Mouse (Mus musculus): ENCODE measurements around the gene Cpd. TPM values are rescaled to one million over a fixed set of nuclear protein-coding genes. Genes with fewer than 3 reads are reported as not detected.

Cpd gene
- total RNA-seq (2014; rRNA removed) (17.0 and 22.6 TPM in 2 replicates), polyA plus RNA-seq (2012; rRNA removed) (4.8 and 5.0 TPM in 2 replicates)

- TF ChIP-seq CTCF (IDR thresholded peaks at IDR 0.05; ENCODE audit: low read depth, low read length) (no peak), POLR2A (IDR thresholded peaks at IDR 0.05; ENCODE audit: extremely low read depth, insufficient read depth, low read length) (peak; percentile 66)
- Histone ChIP-seq H3K4me1 (ENCODE audit: control insufficient read depth, insufficient read depth, low read length) (peaks cover 4% of the 10 kb centered on the region; the same call in 1 of the 2 replicates), H3K27ac (replicated peaks; ENCODE audit: insufficient read depth, low read depth, low read length) (peak within 1 kb of the TSS; percentile 67), H3K79me2 (ENCODE audit: control insufficient read depth, insufficient read depth, low read length) (peaks cover 3% of the 10 kb centered on the region; the same call in 1 of the 2 replicates), H3K4me3 (ENCODE audit: insufficient read depth, low read depth, low read length) (peak within 1 kb of the TSS; percentile 89), H3K9ac (ENCODE audit: low read depth, low read length) (peak within 1 kb of the TSS; percentile 93), H3K27me3 (ENCODE audit: control insufficient read depth, insufficient read depth, low read length) (no peaks in the 10 kb centered on the region), H3K36me3 (ENCODE audit: control insufficient read depth, insufficient read depth, low read length) (no peaks in the 10 kb centered on the region)
- peak; percentile 88 for DNase-seq (ENCODE audit: extremely low read depth, low read depth, low spot score)
- 1% methylated on average over 29 of the region's 29 CpGs for WGBS
Observed at GRCm38 (mm10) chr11:76846878-76847222, at the start of gene Cpd. TSS of gene Cpd (minus strand) at chr11:76847018.

- 55% methylated on average over 6 of the region's 6 CpGs for WGBS
- H3K27ac ChIP-seq (replicated peaks; ENCODE audit: insufficient read depth, low read depth, low read length) = no peak overlapping the region
Observed at GRCm38 (mm10) chr11:76896360-76896759, 49.5 kb upstream of the Cpd start.

GRCm38 (mm10) chr11:76894240-76894639 lies 47.4 kb upstream of the Cpd start:
- H3K79me2 ChIP-seq (ENCODE audit: control insufficient read depth, insufficient read depth, low read length) = no peaks in the 10 kb centered on the region
- peaks cover 7% of the 10 kb centered on the region for H3K4me1 ChIP-seq (ENCODE audit: control insufficient read depth, insufficient read depth, low read length)
- H3K27me3 ChIP-seq (ENCODE audit: control insufficient read depth, insufficient read depth, low read length) = no peaks in the 10 kb centered on the region
- H3K9ac ChIP-seq (ENCODE audit: low read depth, low read length) = no peak overlapping the region
- H3K27ac ChIP-seq (replicated peaks; ENCODE audit: insufficient read depth, low read depth, low read length) = peak overlapping the region; percentile 6
- TF ChIP-seq POLR2A (IDR thresholded peaks at IDR 0.05; ENCODE audit: extremely low read depth, insufficient read depth, low read length) (no peak), CTCF (IDR thresholded peaks at IDR 0.05; ENCODE audit: low read depth, low read length) (peak; percentile 63)
- H3K4me3 ChIP-seq (ENCODE audit: insufficient read depth, low read depth, low read length) = no peak overlapping the region
- 33% methylated on average over 5 of the region's 5 CpGs for WGBS
- peak; percentile 53 for DNase-seq (ENCODE audit: extremely low read depth, low read depth, low spot score)
- H3K36me3 ChIP-seq (ENCODE audit: control insufficient read depth, insufficient read depth, low read length) = no peaks in the 10 kb centered on the region

More at GRCm38 (mm10) chr11:76896360-76896759, 49.5 kb upstream of the Cpd start:
- Histone ChIP-seq H3K4me1 (ENCODE audit: control insufficient read depth, insufficient read depth, low read length) (peaks cover 10% of the 10 kb centered on the region), H3K27me3 (ENCODE audit: control insufficient read depth, insufficient read depth, low read length) (no peaks in the 10 kb centered on the region), H3K9ac (ENCODE audit: low read depth, low read length) (no peak overlapping the region), H3K36me3 (ENCODE audit: control insufficient read depth, insufficient read depth, low read length) (no peaks in the 10 kb centered on the region), H3K79me2 (ENCODE audit: control insufficient read depth, insufficient read depth, low read length) (no peaks in the 10 kb centered on the region), H3K4me3 (ENCODE audit: insufficient read depth, low read depth, low read length) (no peak overlapping the region)
- TF ChIP-seq POLR2A (IDR thresholded peaks at IDR 0.05; ENCODE audit: extremely low read depth, insufficient read depth, low read length) = no peak
- no peak for TF ChIP-seq CTCF (IDR thresholded peaks at IDR 0.05; ENCODE audit: low read depth, low read length)
- no peak for DNase-seq (ENCODE audit: extremely low read depth, low read depth, low spot score)

- Histone ChIP-seq H3K27ac (replicated peaks; ENCODE audit: insufficient read depth, low read depth, low read length) (peak overlapping the region; percentile 6), H3K36me3 (ENCODE audit: control insufficient read depth, insufficient read depth, low read length) (no peaks in the 10 kb centered on the region), H3K9ac (ENCODE audit: low read depth, low read length) (no peak overlapping the region), H3K79me2 (ENCODE audit: control insufficient read depth, insufficient read depth, low read length) (no peaks in the 10 kb centered on the region), H3K4me1 (ENCODE audit: control insufficient read depth, insufficient read depth, low read length) (peaks cover 7% of the 10 kb centered on the region), H3K27me3 (ENCODE audit: control insufficient read depth, insufficient read depth, low read length) (no peaks in the 10 kb centered on the region), H3K4me3 (ENCODE audit: insufficient read depth, low read depth, low read length) (no peak overlapping the region)
- DNase-seq (ENCODE audit: extremely low read depth, low read depth, low spot score) = no peak
- TF ChIP-seq POLR2A (IDR thresholded peaks at IDR 0.05; ENCODE audit: extremely low read depth, insufficient read depth, low read length) (no peak), CTCF (IDR thresholded peaks at IDR 0.05; ENCODE audit: low read depth, low read length) (no peak)
- WGBS = 22% methylated on average over 4 of the region's 4 CpGs
Observed at GRCm38 (mm10) chr11:76893570-76893969, 46.8 kb upstream of the Cpd start.

GRCm38 (mm10) chr11:76892972-76893371 lies 46.2 kb upstream of the Cpd start:
- no peaks in the 10 kb centered on the region for H3K79me2 ChIP-seq (ENCODE audit: control insufficient read depth, insufficient read depth, low read length)
- H3K4me3 ChIP-seq (ENCODE audit: insufficient read depth, low read depth, low read length) = no peak overlapping the region
- WGBS = 65% methylated on average over 3 of the region's 3 CpGs
- no peak overlapping the region for H3K9ac ChIP-seq (ENCODE audit: low read depth, low read length)
- no peak for DNase-seq (ENCODE audit: extremely low read depth, low read depth, low spot score)
- H3K27ac ChIP-seq (replicated peaks; ENCODE audit: insufficient read depth, low read depth, low read length) = peak overlapping the region; percentile 12; the same call in 1 of the 2 replicates
- no peaks in the 10 kb centered on the region for H3K36me3 ChIP-seq (ENCODE audit: control insufficient read depth, insufficient read depth, low read length)
- peaks cover 2% of the 10 kb centered on the region; the same call in 1 of the 2 replicates for H3K4me1 ChIP-seq (ENCODE audit: control insufficient read depth, insufficient read depth, low read length)
- no peaks in the 10 kb centered on the region for H3K27me3 ChIP-seq (ENCODE audit: control insufficient read depth, insufficient read depth, low read length)
- TF ChIP-seq CTCF (IDR thresholded peaks at IDR 0.05; ENCODE audit: low read depth, low read length) (no peak), POLR2A (IDR thresholded peaks at IDR 0.05; ENCODE audit: extremely low read depth, insufficient read depth, low read length) (no peak)

- no peaks in the 10 kb centered on the region for H3K79me2 ChIP-seq (ENCODE audit: control insufficient read depth, insufficient read depth, low read length)
- H3K9ac ChIP-seq (ENCODE audit: low read depth, low read length) = no peak overlapping the region
- H3K4me1 ChIP-seq (ENCODE audit: control insufficient read depth, insufficient read depth, low read length) = no peaks in the 10 kb centered on the region
- TF ChIP-seq CTCF (IDR thresholded peaks at IDR 0.05; ENCODE audit: low read depth, low read length) (no peak), POLR2A (IDR thresholded peaks at IDR 0.05; ENCODE audit: extremely low read depth, insufficient read depth, low read length) (no peak)
- DNase-seq (ENCODE audit: extremely low read depth, low read depth, low spot score) = no peak
- no peak overlapping the region for H3K27ac ChIP-seq (replicated peaks; ENCODE audit: insufficient read depth, low read depth, low read length)
- H3K27me3 ChIP-seq (ENCODE audit: control insufficient read depth, insufficient read depth, low read length) = no peaks in the 10 kb centered on the region
- H3K4me3 ChIP-seq (ENCODE audit: insufficient read depth, low read depth, low read length) = no peak overlapping the region
- H3K36me3 ChIP-seq (ENCODE audit: control insufficient read depth, insufficient read depth, low read length) = no peaks in the 10 kb centered on the region
- 77% methylated on average over 4 of the region's 4 CpGs for WGBS
Observed at GRCm38 (mm10) chr11:76891738-76892349, 45.0 kb upstream of the Cpd start.
